Mouse (Mus musculus) 3T3-L1 (cell line): ENCODE measurements at regions not wholly inside any gene's neighbourhood (a gene's known extent, or its start where the extent isn't known, plus 50 kb on each side); places are given as distances from the start of the nearest gene placed in this dataset.

Source experiments
- DNase-seq: peaks from one replicate; pipeline ENCODE4 v3.0.0-alpha.2; 2015; ENCODE audit warnings: low read depth, low spot score

- no peak for DNase-seq
These were observed 102.7 kb upstream of the Foxn2 start for GRCm38 (mm10) chr17:88337649-88338404.

- no peak for DNase-seq
These were observed 99.4 kb upstream of the Foxn2 start for GRCm38 (mm10) chr17:88341141-88341540.

- DNase-seq: no peak
These were observed 98.9 kb upstream of the Foxn2 start for GRCm38 (mm10) chr17:88341599-88341998.

- DNase-seq: no peak
These were observed 97.3 kb upstream of the Foxn2 start for GRCm38 (mm10) chr17:88343091-88343783.

GRCm38 (mm10) chr17:88345433-88345832 is 95.1 kb upstream of the Foxn2 start:
- DNase-seq: no peak

GRCm38 (mm10) chr17:88346896-88347295 is 93.6 kb upstream of the Foxn2 start:
- no peak for DNase-seq

- DNase-seq: no peak
These were observed 90.6 kb upstream of the Foxn2 start for GRCm38 (mm10) chr17:88349825-88350460.

GRCm38 (mm10) chr17:88350986-88351385 is 89.5 kb upstream of the Foxn2 start:
- no peak for DNase-seq

GRCm38 (mm10) chr17:88352960-88353359 is 87.6 kb upstream of the Foxn2 start:
- DNase-seq: no peak

GRCm38 (mm10) chr17:88361161-88361560 is 79.3 kb upstream of the Foxn2 start:
- no peak for DNase-seq

GRCm38 (mm10) chr17:88362404-88362803 is 78.1 kb upstream of the Foxn2 start:
- no peak for DNase-seq

- no peak for DNase-seq
These were observed 72.6 kb upstream of the Foxn2 start for GRCm38 (mm10) chr17:88367876-88368275.

- no peak for DNase-seq
These were observed 70.5 kb upstream of the Foxn2 start for GRCm38 (mm10) chr17:88369971-88370370.

- DNase-seq: peak; percentile 32
These were observed 69.8 kb upstream of the Foxn2 start for GRCm38 (mm10) chr17:88370676-88371075.

- DNase-seq: peak; percentile 22
These were observed 62.0 kb upstream of the Foxn2 start for GRCm38 (mm10) chr17:88378505-88378904.

- DNase-seq: no peak
These were observed 61.1 kb upstream of the Foxn2 start for GRCm38 (mm10) chr17:88379389-88379788.

- DNase-seq: no peak
These were observed 59.4 kb upstream of the Foxn2 start for GRCm38 (mm10) chr17:88381106-88381505.

GRCm38 (mm10) chr17:88383447-88383846 is 57.1 kb upstream of the Foxn2 start:
- DNase-seq: no peak

GRCm38 (mm10) chr17:88388441-88388951 is 52.0 kb upstream of the Foxn2 start:
- DNase-seq: no peak

- DNase-seq: no peak
These were observed 50.6 kb upstream of the Foxn2 start for GRCm38 (mm10) chr17:88389668-88390461.
